Mouse (Mus musculus): ENCODE measurements around the gene Ckmt1.

Gene Ckmt1

DNA sequence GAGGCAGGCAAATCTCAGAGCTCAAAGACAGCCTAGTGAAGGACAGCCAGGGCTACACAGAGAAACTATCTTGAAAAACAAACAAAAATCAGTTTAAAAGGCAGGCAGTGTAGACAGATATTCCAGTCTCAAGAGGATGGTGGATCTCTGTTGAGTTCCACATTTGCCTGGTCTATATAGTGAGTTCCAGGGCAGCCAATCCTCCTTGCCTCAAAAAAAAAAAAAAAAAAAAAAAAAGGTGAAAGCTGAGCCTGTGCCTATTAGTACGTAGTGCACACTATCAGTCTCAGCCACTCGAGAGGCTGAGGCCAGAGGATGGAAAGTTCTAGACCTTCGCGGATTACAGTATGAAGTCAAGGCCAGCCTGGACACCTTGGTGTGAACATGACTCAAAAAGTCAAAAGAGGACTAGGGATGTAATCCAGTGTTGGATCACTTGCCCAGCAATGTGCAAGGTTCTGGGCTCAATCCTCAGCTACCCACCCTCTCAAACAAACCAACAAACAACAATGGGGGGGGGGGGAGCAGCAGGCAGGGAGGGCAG is 55.4 kb downstream of the Ckmt1 start:
- DNase-seq (ENCODE audit: low spot score) = no peak
